Mouse (Mus musculus): ENCODE measurements around the gene Cdc42ep2.

- no peak for TF ChIP-seq ZC3H11A (IDR thresholded peaks at IDR 0.05; ENCODE audit: borderline replicate concordance, low read depth, low read length)
- TF ChIP-seq MAFK (IDR thresholded peaks at IDR 0.05; ENCODE audit: insufficient read depth, low read depth, low read length), result no peak
- TF ChIP-seq CHD2 (IDR thresholded peaks at IDR 0.05; ENCODE audit: low read depth, low read length), result no peak
- TF ChIP-seq HCFC1 (IDR thresholded peaks at IDR 0.05; ENCODE audit: borderline replicate concordance, insufficient read depth, low read length), result no peak
Observed at GRCm38 (mm10) chr19:5943404-5943803, 18.8 kb upstream of the Cdc42ep2 start.
